Mouse (Mus musculus) liver, embryonic 12.5 days (tissue): ENCODE measurements at regions not wholly inside any gene's neighbourhood (a gene's known extent, or its start where the extent isn't known, plus 50 kb on each side); places are given as distances from the start of the nearest gene placed in this dataset.

Source experiments
- ATAC-seq: fragments of 200-750 bp; cut with Nextera tagmentation; 2 replicates; pipeline ENCODE4 v1.8.0; 2017; ENCODE audit warnings: moderate number of reproducible peaks, mild to moderate bottlenecking, moderate library complexity
- H3K27ac ChIP-seq: fragments of 300-500 bp; sonication (generic); 2 replicates; pipeline ENCODE4 v1.5.1; 2016; ENCODE audit warnings: mild to moderate bottlenecking
- H3K27me3 ChIP-seq: fragments of 300-500 bp; sonication (generic); replicated peaks from 2 replicates; pipeline ENCODE4 v1.6.1; 2016; ENCODE audit warnings: mild to moderate bottlenecking, moderate library complexity
- H3K36me3 ChIP-seq: fragments of 300-500 bp; sonication (generic); 2 replicates; pipeline ENCODE4 v1.6.1; 2016; ENCODE audit warnings: mild to moderate bottlenecking, moderate library complexity
- H3K4me1 ChIP-seq: fragments of 300-500 bp; sonication (generic); 2 replicates; pipeline ENCODE4 v1.6.1; 2016
- H3K4me2 ChIP-seq: fragments of 300-500 bp; sonication (generic); 2 replicates; pipeline ENCODE4 v1.6.1; 2016; ENCODE audit warnings: mild to moderate bottlenecking, moderate library complexity
- H3K4me3 ChIP-seq: fragments of 300-500 bp; sonication (generic); 2 replicates; pipeline ENCODE4 v1.5.1; 2016; ENCODE audit warnings: mild to moderate bottlenecking, moderate library complexity
- H3K9ac ChIP-seq: fragments of 300-500 bp; sonication (generic); 2 replicates; pipeline ENCODE4 v1.6.1; 2016; ENCODE audit warnings: mild to moderate bottlenecking, moderate library complexity
- H3K9me3 ChIP-seq: fragments of 300-500 bp; sonication (generic); replicated peaks from 2 replicates; pipeline ENCODE4 v1.6.1; 2016; ENCODE audit warnings: mild to moderate bottlenecking, moderate library complexity
- WGBS: fragments of 180-500 bp; shearing (Covaris S2); methylation state at CpG from one replicate; pipeline ENCODE4 v1.1.7; 2016; ENCODE audit not compliant: insufficient replicate concordance; 5-methylcytosine and 5-hydroxymethylcytosine counted together

- Histone ChIP-seq H3K27me3 (no peaks in the 10 kb centered on the region), H3K9me3 (no peaks in the 10 kb centered on the region)
- WGBS = 42% methylated on average over 7 of the region's 7 CpGs
These were observed 581.8 kb downstream of the Ptprc start for GRCm38 (mm10) chr1:137593732-137594131.

GRCm38 (mm10) chr1:137591891-137592290, 583.6 kb downstream of the Ptprc start:
- no peaks in the 10 kb centered on the region for H3K36me3 ChIP-seq
- H3K9ac ChIP-seq = no peak overlapping the region
- H3K4me2 ChIP-seq = no peak overlapping the region
- no peak overlapping the region for H3K27ac ChIP-seq
- ATAC-seq = no peak
- WGBS = 63% methylated on average over 2 of the region's 2 CpGs
- no peaks in the 10 kb centered on the region for H3K27me3 ChIP-seq
- no peaks in the 10 kb centered on the region for H3K4me1 ChIP-seq
- no peak overlapping the region for H3K4me3 ChIP-seq
- no peaks in the 10 kb centered on the region for H3K9me3 ChIP-seq

More at GRCm38 (mm10) chr1:137593732-137594131, 581.8 kb downstream of the Ptprc start:
- Histone ChIP-seq H3K9ac (no peak overlapping the region), H3K4me3 (no peak overlapping the region), H3K36me3 (no peaks in the 10 kb centered on the region), H3K27ac (no peak overlapping the region), H3K4me2 (no peak overlapping the region), H3K4me1 (no peaks in the 10 kb centered on the region)
- ATAC-seq = no peak

- ATAC-seq = no peak
- Histone ChIP-seq H3K4me2 (no peak overlapping the region), H3K4me1 (no peaks in the 10 kb centered on the region), H3K27me3 (no peaks in the 10 kb centered on the region), H3K4me3 (no peak overlapping the region), H3K27ac (no peak overlapping the region), H3K9ac (no peak overlapping the region), H3K36me3 (no peaks in the 10 kb centered on the region), H3K9me3 (no peaks in the 10 kb centered on the region)
- 50% methylated on average over 3 of the region's 3 CpGs for WGBS
These were observed 584.2 kb downstream of the Ptprc start for GRCm38 (mm10) chr1:137591295-137591694.

DNA sequence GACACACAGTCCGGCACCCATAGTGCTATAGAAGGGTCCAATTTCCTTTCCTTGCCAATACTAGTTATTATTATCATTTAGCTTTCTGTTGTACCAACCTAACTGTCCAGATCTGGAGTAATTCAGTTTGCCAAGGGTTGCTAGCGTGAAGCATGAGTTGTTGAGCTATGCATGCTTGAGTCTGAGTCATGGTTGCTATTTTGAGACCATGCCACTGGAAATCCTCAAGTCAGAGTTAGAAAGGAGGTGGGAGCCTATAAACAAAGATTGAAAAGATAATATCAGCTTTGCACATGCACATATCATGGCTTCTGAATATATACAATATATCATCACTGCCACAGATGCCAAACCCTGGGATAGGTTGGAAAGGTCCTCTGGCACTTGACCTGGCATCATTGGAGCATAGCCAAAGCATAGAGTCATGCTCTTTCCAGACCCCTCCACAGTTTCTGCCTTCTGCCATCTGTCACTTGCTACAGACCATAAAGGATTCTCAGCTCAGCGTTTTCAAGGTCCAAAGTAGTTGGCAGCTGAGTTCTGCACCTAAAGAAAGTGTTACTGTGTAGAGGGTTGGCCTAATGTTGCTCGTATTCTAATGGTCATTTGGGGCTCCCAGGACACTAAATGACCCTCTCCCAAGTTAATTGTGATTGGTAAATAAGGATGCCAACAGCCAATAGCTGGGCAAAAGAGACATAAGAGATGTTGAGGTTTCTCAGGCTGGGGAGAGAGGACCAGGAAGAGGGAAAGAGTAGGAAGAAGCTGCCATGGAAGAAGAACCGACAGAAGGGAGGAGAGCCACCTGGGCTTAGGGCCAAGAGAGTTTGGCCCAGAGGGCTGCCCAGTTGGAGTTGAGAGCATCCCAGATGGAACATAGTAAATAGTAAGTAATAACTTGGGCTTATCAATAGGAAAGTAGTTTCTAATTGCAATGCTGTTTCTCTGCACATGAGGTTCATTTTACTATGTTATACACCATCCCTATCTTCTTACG, 586.9 kb downstream of the Ptprc start:
- no peaks in the 10 kb centered on the region for H3K36me3 ChIP-seq
- no peak overlapping the region for H3K27ac ChIP-seq
- no peak for ATAC-seq
- no peaks in the 10 kb centered on the region for H3K4me1 ChIP-seq
- H3K4me3 ChIP-seq = no peak overlapping the region
- no peaks in the 10 kb centered on the region for H3K27me3 ChIP-seq
- WGBS = 67% methylated on average over 6 of the region's 6 CpGs
- H3K9ac ChIP-seq = no peak overlapping the region
- H3K9me3 ChIP-seq = no peaks in the 10 kb centered on the region
- H3K4me2 ChIP-seq = no peak overlapping the region

DNA sequence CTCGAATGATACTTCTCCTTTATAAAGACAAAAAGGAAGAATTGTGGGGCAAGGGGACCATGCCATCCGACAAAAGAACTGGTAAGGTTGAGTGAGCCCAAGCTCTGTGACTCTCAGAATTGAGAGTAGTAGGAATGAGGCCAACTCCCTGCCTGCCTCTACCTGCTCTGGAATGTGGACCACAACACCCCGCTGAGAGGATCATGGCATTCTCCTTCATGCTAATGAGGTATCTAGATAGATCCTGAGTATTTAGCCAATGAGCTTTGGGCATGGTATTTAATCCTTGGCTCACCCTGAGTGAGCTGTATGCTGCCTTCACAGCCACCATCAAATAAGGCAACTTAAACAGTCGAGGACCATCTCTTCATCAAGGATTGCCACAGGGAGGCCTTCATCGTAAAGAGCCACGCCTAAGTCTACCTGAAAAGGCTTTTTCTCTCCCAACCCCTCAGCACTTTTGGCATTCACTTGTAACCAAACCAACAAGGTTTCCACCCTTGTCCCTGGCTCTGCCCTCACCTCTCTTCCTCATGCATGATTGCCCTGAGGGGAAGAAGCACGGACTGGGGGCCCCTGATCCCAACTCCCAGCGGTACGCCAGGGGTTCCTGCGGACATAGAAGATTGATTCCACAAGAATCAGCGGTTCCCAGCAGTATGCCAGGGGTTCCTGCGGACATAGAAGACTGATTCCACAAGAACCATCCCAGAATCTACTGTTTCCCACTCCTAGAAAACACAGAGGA, 587.9 kb downstream of the Ptprc start:
- WGBS = 70% methylated on average over 12 of the region's 12 CpGs
- no peak overlapping the region for H3K9ac ChIP-seq
- no peak for ATAC-seq
- H3K36me3 ChIP-seq = no peaks in the 10 kb centered on the region
- H3K4me3 ChIP-seq = no peak overlapping the region
- no peak overlapping the region for H3K27ac ChIP-seq
- no peak overlapping the region for H3K4me2 ChIP-seq
- no peaks in the 10 kb centered on the region for H3K9me3 ChIP-seq
- no peaks in the 10 kb centered on the region for H3K27me3 ChIP-seq
- H3K4me1 ChIP-seq = no peaks in the 10 kb centered on the region

- H3K9ac ChIP-seq = no peak overlapping the region
- no peak for ATAC-seq
- H3K4me3 ChIP-seq = no peak overlapping the region
- H3K27ac ChIP-seq = no peak overlapping the region
- no peaks in the 10 kb centered on the region for H3K4me1 ChIP-seq
- no peaks in the 10 kb centered on the region for H3K9me3 ChIP-seq
- H3K36me3 ChIP-seq = no peaks in the 10 kb centered on the region
- no peak overlapping the region for H3K4me2 ChIP-seq
- H3K27me3 ChIP-seq = no peaks in the 10 kb centered on the region
- WGBS = 61% methylated on average over 6 of the region's 6 CpGs
These were observed 590.8 kb downstream of the Ptprc start for GRCm38 (mm10) chr1:137584696-137585095.

DNA sequence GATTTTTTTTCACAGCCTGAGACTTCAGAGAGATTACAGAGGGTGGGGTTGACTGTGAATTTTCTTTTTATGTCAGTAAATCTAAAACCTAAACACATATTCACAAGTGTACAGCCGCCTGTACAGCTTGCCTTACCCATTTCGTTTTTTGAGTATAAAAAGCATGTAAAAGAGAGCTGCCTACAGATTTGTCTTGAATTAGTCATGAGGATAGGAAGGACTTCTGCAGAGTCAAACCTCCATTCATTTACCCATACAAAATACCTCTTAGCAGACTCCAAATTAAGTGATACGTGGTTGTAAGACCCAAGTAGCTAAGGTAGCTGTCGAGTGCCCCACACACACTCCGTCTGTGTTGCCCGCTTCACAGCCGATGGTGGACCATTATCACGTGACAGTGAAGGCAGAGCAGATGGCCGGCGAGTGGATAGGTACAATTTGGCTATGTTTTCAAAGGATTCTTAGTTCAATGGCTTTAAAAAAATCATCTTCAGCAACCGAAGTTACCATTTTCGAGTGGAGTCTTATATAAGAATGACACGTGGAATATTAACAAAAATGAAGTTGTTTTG, 591.3 kb downstream of the Ptprc start:
- H3K4me3 ChIP-seq = no peak overlapping the region
- no peak overlapping the region for H3K9ac ChIP-seq
- 82% methylated on average over 13 of the region's 13 CpGs for WGBS
- no peak overlapping the region for H3K27ac ChIP-seq
- ATAC-seq = no peak
- no peaks in the 10 kb centered on the region for H3K4me1 ChIP-seq
- H3K9me3 ChIP-seq = no peaks in the 10 kb centered on the region
- H3K4me2 ChIP-seq = no peak overlapping the region
- no peaks in the 10 kb centered on the region for H3K27me3 ChIP-seq
- no peaks in the 10 kb centered on the region for H3K36me3 ChIP-seq

DNA sequence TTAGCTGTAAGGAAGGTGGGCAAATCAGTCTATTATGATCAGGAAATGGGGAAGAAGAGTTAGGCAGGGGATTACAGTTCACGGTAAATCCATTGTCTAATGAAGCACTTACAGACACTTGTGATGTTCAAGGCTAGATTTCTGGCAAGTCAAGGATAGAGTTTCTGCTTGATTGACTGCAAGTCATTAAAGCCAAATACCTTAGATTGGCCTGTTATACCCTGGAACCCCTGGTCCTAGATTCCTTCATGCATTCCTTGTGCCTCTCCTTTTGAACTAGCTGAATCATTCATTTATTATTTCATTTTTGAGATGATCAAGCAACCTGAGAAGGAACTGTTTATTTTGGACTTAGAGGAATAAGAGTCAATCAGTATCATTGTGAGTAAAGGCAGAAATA, 597.9 kb downstream of the Ptprc start:
- no peak overlapping the region for H3K9ac ChIP-seq
- H3K27ac ChIP-seq = no peak overlapping the region
- H3K9me3 ChIP-seq = no peaks in the 10 kb centered on the region
- no peak for ATAC-seq
- no peak overlapping the region for H3K4me2 ChIP-seq
- H3K4me1 ChIP-seq = no peaks in the 10 kb centered on the region
- H3K4me3 ChIP-seq = no peak overlapping the region
- WGBS = 70% methylated on average over 1 of the region's 1 CpGs
- H3K27me3 ChIP-seq = no peaks in the 10 kb centered on the region
- no peaks in the 10 kb centered on the region for H3K36me3 ChIP-seq

DNA sequence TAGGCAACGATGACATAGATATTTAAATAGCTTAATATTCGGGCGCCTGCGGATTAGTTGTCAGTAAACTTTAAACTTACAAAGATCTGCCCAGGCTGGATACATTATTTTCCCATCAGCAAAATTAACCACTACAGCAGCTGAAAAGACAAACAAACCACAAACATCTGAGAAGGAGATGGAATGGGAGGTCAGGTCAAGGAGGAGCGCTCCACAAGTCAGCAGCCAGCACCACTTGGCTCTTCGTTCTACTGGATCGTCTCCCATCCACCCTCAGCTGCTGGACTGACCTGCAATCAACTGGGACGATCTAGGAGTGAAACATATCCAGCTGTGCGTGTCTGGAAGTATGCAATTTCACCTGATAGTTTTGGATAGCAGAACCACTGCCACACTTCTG, 599.3 kb downstream of the Ptprc start:
- no peak overlapping the region for H3K27ac ChIP-seq
- no peak overlapping the region for H3K4me2 ChIP-seq
- no peaks in the 10 kb centered on the region for H3K27me3 ChIP-seq
- no peaks in the 10 kb centered on the region for H3K9me3 ChIP-seq
- no peak overlapping the region for H3K4me3 ChIP-seq
- H3K4me1 ChIP-seq = no peaks in the 10 kb centered on the region
- H3K36me3 ChIP-seq = no peaks in the 10 kb centered on the region
- no peak for ATAC-seq
- WGBS = 75% methylated on average over 9 of the region's 9 CpGs
- no peak overlapping the region for H3K9ac ChIP-seq

- H3K4me3 ChIP-seq = no peak overlapping the region
- H3K4me1 ChIP-seq = no peaks in the 10 kb centered on the region
- H3K36me3 ChIP-seq = no peaks in the 10 kb centered on the region
- H3K27ac ChIP-seq = no peak overlapping the region
- no peak overlapping the region for H3K9ac ChIP-seq
- no peaks in the 10 kb centered on the region for H3K9me3 ChIP-seq
- ATAC-seq = no peak
- no peak overlapping the region for H3K4me2 ChIP-seq
- no peaks in the 10 kb centered on the region for H3K27me3 ChIP-seq
These were observed 600.1 kb downstream of the Ptprc start for GRCm38 (mm10) chr1:137575380-137575779.

DNA sequence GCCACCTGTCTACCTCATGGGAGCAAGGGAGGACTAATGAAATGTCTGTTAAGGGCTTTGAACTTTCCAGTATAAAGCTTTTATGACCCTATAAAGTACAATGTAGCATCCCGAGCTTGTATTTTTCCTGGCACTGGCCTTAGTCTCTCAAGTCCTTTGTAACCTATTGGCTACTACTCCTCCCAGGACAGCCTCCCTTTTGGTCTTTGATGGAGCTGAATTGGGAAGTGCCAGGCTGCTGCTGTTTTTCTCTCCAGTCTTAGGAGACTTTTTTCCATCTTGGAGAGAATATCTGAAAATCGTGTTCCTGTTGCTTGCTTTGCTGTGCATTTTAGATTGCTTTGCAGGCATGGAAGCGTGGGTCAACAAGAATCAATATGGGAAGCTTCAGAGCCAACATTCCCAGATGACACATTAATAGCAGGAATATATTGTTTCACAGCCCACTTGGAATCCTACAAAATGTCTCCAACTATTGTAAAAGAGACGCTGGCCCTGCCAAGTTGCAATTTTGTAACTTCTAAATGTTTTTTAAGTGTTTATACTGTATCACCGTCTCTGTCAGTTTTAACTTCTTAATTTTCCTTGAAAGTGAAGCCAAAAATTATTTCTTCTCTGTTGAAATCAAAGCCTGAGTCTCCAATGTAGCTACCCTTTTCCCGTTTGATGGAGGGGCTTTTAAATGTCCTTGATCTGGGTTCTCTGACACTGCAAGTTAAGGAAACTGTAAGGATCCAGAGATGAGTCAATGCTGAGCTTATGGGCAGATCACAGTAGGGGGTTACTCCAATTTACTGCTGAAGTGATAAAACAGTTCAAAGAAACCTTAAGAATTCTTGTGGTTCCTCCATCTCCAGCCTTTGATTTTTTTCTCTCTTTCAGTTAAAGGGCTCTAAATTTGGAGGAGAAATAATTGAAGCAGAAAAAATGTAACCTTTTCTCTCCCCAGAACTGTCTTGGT, 603.3 kb downstream of the Ptprc start:
- 63% methylated on average over 6 of the region's 6 CpGs for WGBS
- Histone ChIP-seq H3K9ac (no peak overlapping the region), H3K4me1 (no peaks in the 10 kb centered on the region), H3K9me3 (no peaks in the 10 kb centered on the region), H3K4me3 (no peak overlapping the region), H3K27me3 (no peaks in the 10 kb centered on the region), H3K4me2 (no peak overlapping the region), H3K27ac (no peak overlapping the region), H3K36me3 (no peaks in the 10 kb centered on the region)
- ATAC-seq = no peak
